Mouse (Mus musculus) stomach, embryonic 15.5 days (tissue): ENCODE measurements at regions not wholly inside any gene's neighbourhood (a gene's known extent, or its start where the extent isn't known, plus 50 kb on each side); places are given as distances from the start of the nearest gene placed in this dataset.
A peak's percentile ranks its signal among the peaks of the same experiment; 100 is the strongest.

ENCODE experiments used
- ATAC-seq: fragments of 200-750 bp; cut with Nextera tagmentation; 2 replicates; pipeline ENCODE4 v1.8.0; 2017; ENCODE audit warnings: low read depth, moderate number of reproducible peaks, moderate TSS enrichment; ENCODE audit not compliant: insufficient read depth, low FRiP score
- H3K27ac ChIP-seq: fragments of 300-500 bp; sonication (generic); 2 replicates; pipeline ENCODE4 v1.5.1; 2015; ENCODE audit warnings: mild to moderate bottlenecking, inconsistent platforms
- H3K27me3 ChIP-seq: fragments of 300-500 bp; sonication (generic); replicated peaks from 2 replicates; pipeline ENCODE4 v1.6.1; 2015; ENCODE audit warnings: inconsistent platforms
- H3K36me3 ChIP-seq: fragments of 300-500 bp; sonication (generic); 2 replicates; pipeline ENCODE4 v1.6.1; 2015; ENCODE audit warnings: inconsistent platforms
- H3K4me1 ChIP-seq: fragments of 300-500 bp; sonication (generic); 2 replicates; pipeline ENCODE4 v1.6.1; 2015; ENCODE audit warnings: inconsistent platforms
- H3K4me2 ChIP-seq: fragments of 300-500 bp; sonication (generic); 2 replicates; pipeline ENCODE4 v1.6.1; 2015; ENCODE audit warnings: mild to moderate bottlenecking, inconsistent platforms
- H3K4me3 ChIP-seq: fragments of 300-500 bp; sonication (generic); replicated peaks from 2 replicates; pipeline ENCODE4 v1.5.1; 2015; ENCODE audit warnings: inconsistent platforms
- H3K9ac ChIP-seq: fragments of 300-500 bp; sonication (generic); 2 replicates; pipeline ENCODE4 v1.6.1; 2015; ENCODE audit warnings: inconsistent platforms
- H3K9me3 ChIP-seq: fragments of 300-500 bp; sonication (generic); 2 replicates; pipeline ENCODE4 v1.6.1; 2016; ENCODE audit warnings: inconsistent platforms
- WGBS: fragments of 180-500 bp; shearing (Covaris S2); methylation state at CpG from one replicate; pipeline ENCODE4 v1.1.7; 2015; 5-methylcytosine and 5-hydroxymethylcytosine counted together

GRCm38 (mm10) chr1:88943039-88943438 is 127.2 kb upstream of the Sh3bp4 start:
- H3K9ac ChIP-seq, result no peak overlapping the region
- no peak for ATAC-seq
- no peaks in the 10 kb centered on the region for H3K9me3 ChIP-seq
- no peak overlapping the region for H3K4me3 ChIP-seq
- 56% methylated on average over 8 of the region's 8 CpGs for WGBS
- no peaks in the 10 kb centered on the region for H3K36me3 ChIP-seq
- H3K27ac ChIP-seq, result no peak overlapping the region
- peaks cover 3% of the 10 kb centered on the region; the same call in 1 of the 2 replicates for H3K4me1 ChIP-seq
- no peaks in the 10 kb centered on the region for H3K27me3 ChIP-seq
- no peak overlapping the region for H3K4me2 ChIP-seq

DNA sequence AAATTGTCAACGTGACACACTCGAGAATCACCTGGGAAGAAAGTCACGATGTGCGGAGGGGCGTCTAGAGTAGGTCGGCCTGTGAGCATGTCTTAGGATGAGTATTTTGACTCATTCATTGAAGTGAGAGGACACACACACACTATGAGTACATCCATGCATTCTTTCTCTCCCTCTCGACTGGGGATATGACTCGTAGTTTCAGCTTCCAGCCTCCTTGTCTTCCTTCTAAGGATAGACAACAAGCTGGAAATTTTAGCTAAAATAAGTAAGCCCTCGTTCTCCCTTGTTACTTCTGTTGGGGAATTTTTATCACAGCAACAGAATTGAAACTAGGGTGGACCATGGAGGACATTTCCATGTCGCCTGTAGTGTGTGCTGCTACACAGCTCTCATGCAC is 124.3 kb upstream of the Sh3bp4 start:
- Histone ChIP-seq H3K4me3 (no peak overlapping the region), H3K9ac (no peak overlapping the region), H3K9me3 (no peaks in the 10 kb centered on the region), H3K4me1 (peaks cover 3% of the 10 kb centered on the region; the same call in 1 of the 2 replicates), H3K36me3 (no peaks in the 10 kb centered on the region), H3K4me2 (no peak overlapping the region), H3K27ac (no peak overlapping the region; the same call in 1 of the 2 replicates), H3K27me3 (no peaks in the 10 kb centered on the region)
- no peak for ATAC-seq
- WGBS, result 84% methylated on average over 10 of the region's 10 CpGs

DNA sequence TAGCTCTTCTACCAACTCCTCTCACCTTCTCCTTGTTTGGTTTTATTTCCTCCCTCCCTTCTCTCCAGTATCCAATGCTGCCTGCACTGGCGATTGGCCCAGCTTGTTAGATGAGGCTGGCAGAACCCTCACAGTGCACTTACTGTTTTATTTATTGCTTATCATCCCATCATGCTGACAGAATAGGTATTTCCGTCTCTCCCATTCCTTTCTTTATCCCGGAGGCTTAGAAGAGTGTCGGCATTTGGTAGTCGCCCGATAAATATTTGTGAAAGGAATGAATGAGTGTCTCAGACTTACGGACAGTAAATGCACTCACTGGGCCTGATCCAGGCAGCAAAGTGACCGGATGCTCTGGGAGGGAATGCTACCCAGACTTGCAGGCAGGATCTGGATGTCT is 123.8 kb upstream of the Sh3bp4 start:
- 0 out of 2 replicates have a peak, but pooled peaks have one; percentile 47 for ATAC-seq
- WGBS, result 43% methylated on average over 8 of the region's 8 CpGs

DNA sequence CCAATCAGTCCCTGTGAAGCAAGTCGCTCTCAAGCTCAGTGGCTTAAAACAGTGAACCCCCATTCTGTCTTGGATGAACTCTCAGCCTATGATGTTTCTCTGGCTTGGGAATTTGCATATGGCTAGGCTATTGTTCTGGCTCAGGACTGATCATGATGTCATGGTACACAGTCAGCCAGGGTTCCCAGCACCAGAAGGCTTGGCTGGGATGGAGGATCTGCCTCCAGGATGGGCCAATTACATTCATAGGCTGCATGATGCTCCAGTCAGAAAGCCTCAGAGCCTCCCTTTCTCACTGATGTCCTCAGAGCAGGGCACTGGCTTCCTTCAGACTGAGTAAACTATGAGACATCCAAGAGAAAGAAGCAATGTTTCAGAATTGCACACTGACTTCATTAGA is 120.3 kb upstream of the Sh3bp4 start:
- Histone ChIP-seq H3K4me2 (no peak overlapping the region), H3K36me3 (no peaks in the 10 kb centered on the region), H3K4me1 (peaks cover 3% of the 10 kb centered on the region; the same call in 1 of the 2 replicates), H3K9me3 (no peaks in the 10 kb centered on the region), H3K4me3 (no peak overlapping the region), H3K27ac (no peak overlapping the region), H3K9ac (no peak overlapping the region), H3K27me3 (no peaks in the 10 kb centered on the region)
- ATAC-seq, result no peak
- 78% methylated on average over 1 of the region's 1 CpGs for WGBS

More for the DNA sequence above, 123.8 kb upstream of the Sh3bp4 start:
- Histone ChIP-seq H3K4me1 (peaks cover 3% of the 10 kb centered on the region; the same call in 1 of the 2 replicates), H3K9me3 (no peaks in the 10 kb centered on the region), H3K9ac (no peak overlapping the region), H3K4me2 (no peak overlapping the region), H3K4me3 (no peak overlapping the region), H3K27ac (no peak overlapping the region; the same call in 1 of the 2 replicates), H3K36me3 (no peaks in the 10 kb centered on the region), H3K27me3 (no peaks in the 10 kb centered on the region)

GRCm38 (mm10) chr1:88953516-88953915 is 116.7 kb upstream of the Sh3bp4 start:
- ATAC-seq, result no peak
- no peaks in the 10 kb centered on the region for H3K27me3 ChIP-seq
- no peak overlapping the region for H3K4me2 ChIP-seq
- H3K36me3 ChIP-seq, result no peaks in the 10 kb centered on the region
- H3K27ac ChIP-seq, result no peak overlapping the region
- no peaks in the 10 kb centered on the region for H3K9me3 ChIP-seq
- no peaks in the 10 kb centered on the region for H3K4me1 ChIP-seq
- no peak overlapping the region for H3K4me3 ChIP-seq
- 82% methylated on average over 4 of the region's 4 CpGs for WGBS
- no peak overlapping the region for H3K9ac ChIP-seq

DNA sequence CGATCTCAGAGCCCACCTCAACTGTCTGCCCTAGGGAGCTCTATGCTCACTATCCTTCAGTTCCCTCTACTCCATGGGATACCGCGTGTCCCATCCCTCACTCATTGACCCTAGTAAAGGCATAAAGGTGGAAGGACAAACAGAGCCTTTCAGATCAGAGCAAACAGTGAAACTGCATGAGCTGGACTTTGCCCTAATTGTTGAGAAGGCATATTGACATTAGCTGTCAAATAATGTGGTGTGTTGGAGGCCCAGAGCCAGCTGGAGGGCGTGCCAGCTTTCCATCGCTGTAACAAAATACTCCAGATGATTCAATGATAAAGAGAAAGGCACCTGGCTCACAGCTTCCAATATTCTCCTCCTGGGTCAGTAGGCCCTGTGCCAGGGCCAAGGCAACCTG is 115.4 kb upstream of the Sh3bp4 start:
- Histone ChIP-seq H3K9me3 (no peaks in the 10 kb centered on the region), H3K36me3 (no peaks in the 10 kb centered on the region), H3K27ac (peak overlapping the region; percentile 54; the same call in 1 of the 2 replicates), H3K4me1 (no peaks in the 10 kb centered on the region), H3K9ac (no peak overlapping the region), H3K27me3 (no peaks in the 10 kb centered on the region), H3K4me3 (no peak overlapping the region), H3K4me2 (no peak overlapping the region)
- peak; percentile 87 for ATAC-seq
- 63% methylated on average over 5 of the region's 5 CpGs for WGBS

- Histone ChIP-seq H3K9ac (no peak overlapping the region), H3K4me2 (no peak overlapping the region), H3K4me1 (no peaks in the 10 kb centered on the region), H3K9me3 (no peaks in the 10 kb centered on the region), H3K27me3 (no peaks in the 10 kb centered on the region), H3K4me3 (no peak overlapping the region), H3K27ac (no peak overlapping the region), H3K36me3 (no peaks in the 10 kb centered on the region)
- WGBS, result 76% methylated on average over 5 of the region's 5 CpGs
- no peak for ATAC-seq
Measured at GRCm38 (mm10) chr1:88957061-88957460, 113.2 kb upstream of the Sh3bp4 start.

DNA sequence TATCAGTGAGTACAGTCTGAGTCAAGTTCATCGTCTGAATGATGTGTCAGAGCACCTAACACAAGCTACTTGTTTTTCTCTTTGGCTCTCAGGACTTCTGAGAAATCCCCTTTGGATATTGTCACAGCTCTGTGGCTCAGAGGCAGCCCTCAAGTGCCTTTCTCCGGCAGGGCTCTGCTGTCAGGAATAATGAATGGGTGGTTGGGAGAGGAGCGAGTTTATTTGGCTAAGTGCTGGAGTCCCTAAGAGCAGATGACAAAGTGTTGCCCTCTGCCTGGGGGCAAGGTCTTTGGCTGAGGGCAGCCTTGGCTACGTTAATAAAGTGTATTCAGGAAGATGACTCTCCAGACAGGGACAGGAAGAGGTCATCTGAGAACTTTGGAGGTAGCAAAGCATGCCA is 110.5 kb upstream of the Sh3bp4 start:
- Histone ChIP-seq H3K9me3 (no peaks in the 10 kb centered on the region), H3K27me3 (no peaks in the 10 kb centered on the region), H3K27ac (no peak overlapping the region), H3K9ac (no peak overlapping the region), H3K4me2 (no peak overlapping the region), H3K4me3 (no peak overlapping the region), H3K36me3 (no peaks in the 10 kb centered on the region), H3K4me1 (no peaks in the 10 kb centered on the region)
- 20% methylated on average over 4 of the region's 4 CpGs for WGBS
- no peak for ATAC-seq

- no peak; the same call in 1 of the 2 replicates for ATAC-seq
- H3K9me3 ChIP-seq, result no peaks in the 10 kb centered on the region
- 58% methylated on average over 11 of the region's 11 CpGs for WGBS
Measured at GRCm38 (mm10) chr1:88960142-88960541, 110.1 kb upstream of the Sh3bp4 start.

GRCm38 (mm10) chr1:88964045-88964747 is 106.0 kb upstream of the Sh3bp4 start:
- ATAC-seq, result no peak
- 74% methylated on average over 14 of the region's 14 CpGs for WGBS
- Histone ChIP-seq H3K9ac (no peak overlapping the region), H3K4me2 (no peak overlapping the region), H3K9me3 (no peaks in the 10 kb centered on the region), H3K36me3 (no peaks in the 10 kb centered on the region), H3K27ac (no peak overlapping the region), H3K27me3 (no peaks in the 10 kb centered on the region), H3K4me3 (no peak overlapping the region), H3K4me1 (no peaks in the 10 kb centered on the region)

More at GRCm38 (mm10) chr1:88960142-88960541, 110.1 kb upstream of the Sh3bp4 start:
- Histone ChIP-seq H3K27me3 (no peaks in the 10 kb centered on the region), H3K27ac (no peak overlapping the region), H3K9ac (no peak overlapping the region), H3K4me3 (no peak overlapping the region), H3K36me3 (no peaks in the 10 kb centered on the region), H3K4me1 (no peaks in the 10 kb centered on the region), H3K4me2 (no peak overlapping the region)

- Histone ChIP-seq H3K9me3 (no peaks in the 10 kb centered on the region), H3K4me2 (no peak overlapping the region), H3K27ac (no peak overlapping the region), H3K4me1 (no peaks in the 10 kb centered on the region), H3K36me3 (no peaks in the 10 kb centered on the region), H3K27me3 (no peaks in the 10 kb centered on the region), H3K9ac (no peak overlapping the region), H3K4me3 (no peak overlapping the region)
- ATAC-seq, result no peak
- 67% methylated on average over 2 of the region's 2 CpGs for WGBS
Measured at GRCm38 (mm10) chr1:88966416-88966815, 103.8 kb upstream of the Sh3bp4 start.

- no peak overlapping the region for H3K4me3 ChIP-seq
Measured at GRCm38 (mm10) chr1:88968142-88968541, 102.1 kb upstream of the Sh3bp4 start.

More at GRCm38 (mm10) chr1:88968142-88968541, 102.1 kb upstream of the Sh3bp4 start:
- Histone ChIP-seq H3K9ac (no peak overlapping the region), H3K36me3 (no peaks in the 10 kb centered on the region), H3K27me3 (no peaks in the 10 kb centered on the region), H3K9me3 (no peaks in the 10 kb centered on the region), H3K4me1 (no peaks in the 10 kb centered on the region), H3K27ac (no peak overlapping the region), H3K4me2 (no peak overlapping the region)
- 70% methylated on average over 7 of the region's 7 CpGs for WGBS
- no peak for ATAC-seq
